24 mouse cellular contexts compared by ENCODE assay signal in the genomic region with DNA sequence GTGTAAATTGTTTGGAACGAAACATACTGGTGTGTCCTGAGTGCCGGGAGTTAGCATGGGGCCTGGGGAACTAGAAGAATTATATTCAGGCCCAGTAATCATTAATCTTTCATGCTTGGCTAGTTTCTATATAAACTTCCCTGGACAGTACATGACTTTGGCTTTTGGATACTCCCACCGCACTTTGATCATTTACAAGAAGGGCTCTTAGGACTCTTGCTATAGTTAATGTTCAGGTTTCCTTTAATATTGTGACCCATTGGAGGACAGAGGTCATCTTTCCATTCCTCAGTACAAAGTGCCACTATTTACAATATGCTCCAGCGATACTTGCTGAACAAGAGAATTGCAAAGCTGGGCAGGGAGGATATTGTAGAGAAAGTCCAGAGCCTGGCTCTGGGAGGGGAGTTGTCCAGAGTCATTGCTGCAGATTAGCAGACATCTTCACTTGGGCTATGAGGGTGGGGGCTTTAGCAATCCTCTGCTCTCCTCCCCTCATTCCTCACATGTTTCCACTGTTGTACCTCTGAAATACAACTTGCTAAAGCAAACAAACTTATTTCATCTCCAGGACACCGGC. TPM values are rescaled to one million over a fixed set of nuclear protein-coding genes. Genes with fewer than 3 reads are reported as not detected.
DNase-seq lines count a peak whose midpoint lies in the region; ATAC-seq and TF ChIP-seq lines count a peak whose summit lies in the region.
"Had no signal": no experiment of that assay in that cellular context is flagged by ENCODE, and none has a peak within 500 bp of the region (broad histone marks: within the 10 kb centered on the region; RNA-seq: fewer than 3 reads in every experiment).

No protein-coding gene starts in this region.

- H3K4me2 ChIP-seq in hindbrain, embryonic 16.5 days (ENCODE audit: low read length), result no peak overlapping the region
- no peak overlapping the region for H3K4me2 ChIP-seq in hindbrain, embryonic 11.5 days (replicated peaks; ENCODE audit: low read depth, low read length)
- H3K4me2 ChIP-seq in stomach, embryonic 15.5 days, result no peak overlapping the region
- H3K4me2 ChIP-seq in stomach, postnatal 0 days (replicated peaks; ENCODE audit: low read depth), result no peak overlapping the region
- H3K4me2 ChIP-seq: embryonic facial prominence, embryonic 15.5 days; forebrain, embryonic 12.5 days; hindbrain, embryonic 12.5 days had no signal

- H3K27me3 ChIP-seq in hindbrain, embryonic 16.5 days (replicated peaks; ENCODE audit: control insufficient read depth, insufficient read depth, low read length), result no peaks in the 10 kb centered on the region
- H3K27me3 ChIP-seq in hindbrain, embryonic 11.5 days (ENCODE audit: control insufficient read depth, insufficient read depth, low read length), result no peaks in the 10 kb centered on the region
- no peaks in the 10 kb centered on the region for H3K27me3 ChIP-seq in stomach, embryonic 15.5 days (replicated peaks)
- H3K27me3 ChIP-seq in stomach, postnatal 0 days (ENCODE audit: control insufficient read depth, insufficient read depth, low read length), result no peaks in the 10 kb centered on the region
- H3K27me3 ChIP-seq: embryonic facial prominence, embryonic 15.5 days; forebrain, embryonic 12.5 days; hindbrain, embryonic 12.5 days; Patski had no signal

- no peak for DNase-seq in hindbrain, embryonic 11.5 days (ENCODE audit: low spot score)
- DNase-seq in stomach, postnatal 0 days (ENCODE audit: low spot score), result no peak
- peak; percentile 18 for DNase-seq in kidney, postnatal 10 days
- no peak for DNase-seq in cerebellum, adult 9-10 months
- DNase-seq in thymus, adult 18-20 months, result no peak
- DNase-seq: adrenal gland, postnatal 10 days; cerebellum, adult 18-20 months; cerebellum, postnatal 25 days; forebrain, postnatal 0 days; layer of hippocampus, postnatal 36 days; left cerebral cortex, postnatal 4 days; lung, adult 2 months; lung, postnatal 10 days; midbrain, embryonic 14.5 days; thymus, postnatal 4 days had no signal

- no peak overlapping the region for H3K9ac ChIP-seq in hindbrain, embryonic 16.5 days (ENCODE audit: low read depth, low read length)
- H3K9ac ChIP-seq in hindbrain, embryonic 11.5 days (ENCODE audit: low read depth, low read length), result no peak overlapping the region
- no peak overlapping the region for H3K9ac ChIP-seq in stomach, embryonic 15.5 days
- H3K9ac ChIP-seq in stomach, postnatal 0 days (ENCODE audit: low read length), result no peak overlapping the region
- H3K9ac ChIP-seq: embryonic facial prominence, embryonic 15.5 days; forebrain, embryonic 12.5 days; forebrain, postnatal 0 days; hindbrain, embryonic 12.5 days; liver, embryonic 14.5 days had no signal

- H3K27ac ChIP-seq in hindbrain, embryonic 16.5 days (ENCODE audit: low read depth, low read length), result no peak overlapping the region
- no peak overlapping the region for H3K27ac ChIP-seq in hindbrain, embryonic 11.5 days (ENCODE audit: low read depth, low read length)
- H3K27ac ChIP-seq in stomach, embryonic 15.5 days, result no peak overlapping the region
- no peak overlapping the region for H3K27ac ChIP-seq in stomach, postnatal 0 days (replicated peaks)
- H3K27ac ChIP-seq: embryonic facial prominence, embryonic 10.5 days; embryonic facial prominence, embryonic 15.5 days; forebrain, embryonic 12.5 days; hindbrain, embryonic 12.5 days; liver, embryonic 14.5 days had no signal

- TF ChIP-seq EP300 in stomach, postnatal 0 days (optimal IDR thresholded peaks at IDR 0.05), result no peak

- H3K4me1 ChIP-seq in hindbrain, embryonic 16.5 days (ENCODE audit: control insufficient read depth, insufficient read depth, low read depth, low read length), result no peaks in the 10 kb centered on the region
- no peaks in the 10 kb centered on the region for H3K4me1 ChIP-seq in hindbrain, embryonic 11.5 days (replicated peaks; ENCODE audit: control insufficient read depth, insufficient read depth, low read length)
- no peaks in the 10 kb centered on the region for H3K4me1 ChIP-seq in stomach, embryonic 15.5 days
- H3K4me1 ChIP-seq in stomach, postnatal 0 days (replicated peaks; ENCODE audit: control insufficient read depth, insufficient read depth), result no peaks in the 10 kb centered on the region
- H3K4me1 ChIP-seq: embryonic facial prominence, embryonic 15.5 days; forebrain, embryonic 12.5 days; hindbrain, embryonic 12.5 days had no signal

- H3K9me3 ChIP-seq in hindbrain, embryonic 16.5 days (ENCODE audit: control insufficient read depth, low read length), result no peaks in the 10 kb centered on the region
- H3K9me3 ChIP-seq in hindbrain, embryonic 11.5 days (ENCODE audit: control insufficient read depth, low read length), result no peaks in the 10 kb centered on the region
- H3K9me3 ChIP-seq in stomach, embryonic 15.5 days, result no peaks in the 10 kb centered on the region
- H3K9me3 ChIP-seq in stomach, postnatal 0 days (ENCODE audit: control insufficient read depth, low read length), result no peaks in the 10 kb centered on the region
- H3K9me3 ChIP-seq: embryonic facial prominence, embryonic 10.5 days; embryonic facial prominence, embryonic 15.5 days; forebrain, embryonic 12.5 days; G1E; hindbrain, embryonic 12.5 days had no signal

- no peak overlapping the region for H3K4me3 ChIP-seq in hindbrain, embryonic 16.5 days (ENCODE audit: low read length)
- H3K4me3 ChIP-seq in hindbrain, embryonic 11.5 days (ENCODE audit: low read depth, low read length), result no peak overlapping the region
- H3K4me3 ChIP-seq in stomach, embryonic 15.5 days (replicated peaks), result no peak overlapping the region
- H3K4me3 ChIP-seq in stomach, postnatal 0 days (ENCODE audit: low read depth, low read length), result no peak overlapping the region
- H3K4me3 ChIP-seq: embryonic facial prominence, embryonic 10.5 days; embryonic facial prominence, embryonic 15.5 days; forebrain, embryonic 12.5 days; hindbrain, embryonic 12.5 days had no signal

- TF ChIP-seq CTCF in stomach, postnatal 0 days (IDR thresholded peaks at IDR 0.05; ENCODE audit: low read depth), result no peak

- 59% methylated on average over 5 of the region's 5 CpGs for WGBS in hindbrain, embryonic 16.5 days
- 76% methylated on average over 5 of the region's 5 CpGs for WGBS in hindbrain, embryonic 11.5 days
- WGBS in stomach, embryonic 15.5 days, result 51% methylated on average over 5 of the region's 5 CpGs
- WGBS in stomach, postnatal 0 days, result 47% methylated on average over 5 of the region's 5 CpGs

- H3K36me3 ChIP-seq in hindbrain, embryonic 16.5 days (ENCODE audit: control insufficient read depth, insufficient read depth, low read length), result no peaks in the 10 kb centered on the region
- no peaks in the 10 kb centered on the region for H3K36me3 ChIP-seq in hindbrain, embryonic 11.5 days (ENCODE audit: control insufficient read depth, insufficient read depth, low read length)
- H3K36me3 ChIP-seq in stomach, embryonic 15.5 days, result no peaks in the 10 kb centered on the region
- no peaks in the 10 kb centered on the region for H3K36me3 ChIP-seq in stomach, postnatal 0 days (ENCODE audit: control insufficient read depth, insufficient read depth, low read length)
- H3K36me3 ChIP-seq: embryonic facial prominence, embryonic 10.5 days; embryonic facial prominence, embryonic 15.5 days; forebrain, embryonic 12.5 days; hindbrain, embryonic 12.5 days had no signal

- ATAC-seq in hindbrain, embryonic 16.5 days, result 0 out of 2 replicates have a peak, but pooled peaks have one; percentile 17
- no peak for ATAC-seq in hindbrain, embryonic 11.5 days (ENCODE audit: low FRiP score)
- peak; percentile 50; the same call in 1 of the 2 replicates for ATAC-seq in stomach, embryonic 15.5 days (ENCODE audit: insufficient read depth, low FRiP score, low read depth)
- no peak for ATAC-seq in stomach, postnatal 0 days (ENCODE audit: low FRiP score, low TSS enrichment)
- ATAC-seq: forebrain, postnatal 0 days; Patski had no signal

RNA-seq across cellular contexts. Expression of gene Dpp4, which starts 8.4 kb away (rescaled TPM):
- polyA plus RNA-seq in hindbrain, embryonic 16.5 days (2015; fragmentation: Nextera tagmentation; extraction: Ambion mirVana), result 2.0 and 2.5 TPM in 2 replicates
- 0.82 and 1.1 TPM in 2 replicates for polyA plus RNA-seq in hindbrain, embryonic 11.5 days (2014; fragmentation: Nextera tagmentation; extraction: Ambion mirVana)
- polyA plus RNA-seq in stomach, embryonic 15.5 days (2015; fragmentation: Nextera tagmentation; extraction: Ambion mirVana), result 23.0 and 23.5 TPM in 2 replicates
- polyA plus RNA-seq in stomach, postnatal 0 days (2015; fragmentation: Nextera tagmentation; extraction: Ambion mirVana), result 4.6 and 4.8 TPM in 2 replicates

Comparison
In these comparisons a context has a peak if more than half of its experiments do, and no peak if none do; other contexts are left out.
1. ATAC-seq: peak in hindbrain, embryonic 16.5 days (single experiment) and stomach, embryonic 15.5 days (single experiment); none in hindbrain, embryonic 11.5 days (single experiment) and stomach, postnatal 0 days (single experiment).